8 mouse cellular contexts compared by ENCODE assay signal in genomic region chr2:30472731-30473351, GRCm38 (mm10). TPM values are rescaled to one million over a fixed set of nuclear protein-coding genes. Genes with fewer than 3 reads are reported as not detected.
DNase-seq lines count a peak whose midpoint lies in the region; ATAC-seq and TF ChIP-seq lines count a peak whose summit lies in the region.

No protein-coding gene starts in this region.

- TF ChIP-seq POLR2A in liver, adult 2 months (IDR thresholded peaks at IDR 0.05; ENCODE audit: extremely low read depth, insufficient read depth, low read length): no peak

- DNase-seq in liver, adult 2 months (ENCODE audit: extremely low read depth, low read depth, low spot score): no peak
- DNase-seq in liver: no peak
- DNase-seq in adrenal gland, postnatal 14 days: peak; percentile 68
- peak; percentile 47 for DNase-seq in gastrocnemius, adult 18-20 months (ENCODE audit: low spot score)
- no peak for DNase-seq in liver, embryonic 13.5 days
- DNase-seq in T-cell, adult 2 months (ENCODE audit: low spot score): no peak

- peak overlapping the region; percentile 89 for H3K9ac ChIP-seq in liver, adult 2 months (ENCODE audit: low read depth, low read length)
- peak overlapping the region; percentile 95 for H3K9ac ChIP-seq in hindbrain, embryonic 15.5 days
- H3K9ac ChIP-seq in liver, embryonic 13.5 days: peak overlapping the region; percentile 67
- H3K9ac ChIP-seq in neural tube, embryonic 15.5 days (replicated peaks): peak overlapping the region; percentile 91

- peak overlapping the region; percentile 98 for H3K4me2 ChIP-seq in hindbrain, embryonic 15.5 days
- peak overlapping the region; percentile 69 for H3K4me2 ChIP-seq in liver, embryonic 13.5 days
- H3K4me2 ChIP-seq in neural tube, embryonic 15.5 days: peak overlapping the region; percentile 97

- WGBS in liver, adult 2 months: 1% methylated on average over 60 of the region's 60 CpGs
- under 1% methylated on average over 57 of the region's 60 CpGs for WGBS in hindbrain, embryonic 15.5 days
- under 1% methylated on average over 60 of the region's 60 CpGs for WGBS in liver, embryonic 13.5 days (ENCODE audit: insufficient replicate concordance)
- under 1% methylated on average over 58 of the region's 60 CpGs for WGBS in neural tube, embryonic 15.5 days

- ATAC-seq in hindbrain, embryonic 15.5 days (ENCODE audit: low FRiP score, low read depth): no peak
- no peak for ATAC-seq in liver, embryonic 13.5 days (ENCODE audit: low read depth)
- ATAC-seq in neural tube, embryonic 15.5 days (ENCODE audit: low FRiP score): no peak

- H3K9me3 ChIP-seq in hindbrain, embryonic 15.5 days: no peaks in the 10 kb centered on the region
- H3K9me3 ChIP-seq in liver, embryonic 13.5 days (replicated peaks): no peaks in the 10 kb centered on the region
- H3K9me3 ChIP-seq in neural tube, embryonic 15.5 days (replicated peaks): no peaks in the 10 kb centered on the region

- peak overlapping the region; percentile 82 for H3K4me3 ChIP-seq in liver, adult 2 months (ENCODE audit: insufficient read depth, low read depth, low read length)
- peak overlapping the region; percentile 79 for H3K4me3 ChIP-seq in hindbrain, embryonic 15.5 days
- peak overlapping the region; percentile 59 for H3K4me3 ChIP-seq in liver, embryonic 13.5 days (replicated peaks)
- peak overlapping the region; percentile 79 for H3K4me3 ChIP-seq in neural tube, embryonic 15.5 days (replicated peaks)

- peak overlapping the region; percentile 79 for H3K27ac ChIP-seq in liver, adult 2 months (replicated peaks; ENCODE audit: insufficient read depth, low read depth, low read length)
- H3K27ac ChIP-seq in hindbrain, embryonic 15.5 days (replicated peaks): peak overlapping the region; percentile 91
- peak overlapping the region; percentile 23; the same call in 1 of the 2 replicates for H3K27ac ChIP-seq in liver, embryonic 13.5 days
- H3K27ac ChIP-seq in neural tube, embryonic 15.5 days (replicated peaks): peak overlapping the region; percentile 90

- H3K4me1 ChIP-seq in liver, adult 2 months (ENCODE audit: control insufficient read depth, insufficient read depth, low read length): 0 out of 2 replicates have a peak, but pooled peaks cover 3% of the 10 kb centered on the region
- peaks cover 43% of the 10 kb centered on the region for H3K4me1 ChIP-seq in hindbrain, embryonic 15.5 days (replicated peaks)
- H3K4me1 ChIP-seq in liver, embryonic 13.5 days (replicated peaks): peaks cover 30% of the 10 kb centered on the region
- H3K4me1 ChIP-seq in neural tube, embryonic 15.5 days: peaks cover 46% of the 10 kb centered on the region

- no peaks in the 10 kb centered on the region for H3K79me2 ChIP-seq in liver, adult 2 months (ENCODE audit: control insufficient read depth, insufficient read depth, low read length)

- H3K27me3 ChIP-seq in liver, adult 2 months (ENCODE audit: control insufficient read depth, insufficient read depth, low read length): peaks cover 14% of the 10 kb centered on the region
- no peaks in the 10 kb centered on the region for H3K27me3 ChIP-seq in hindbrain, embryonic 15.5 days
- peaks cover 89% of the 10 kb centered on the region for H3K27me3 ChIP-seq in liver, embryonic 13.5 days
- H3K27me3 ChIP-seq in neural tube, embryonic 15.5 days (replicated peaks): peaks cover 4% of the 10 kb centered on the region; the same call in 1 of the 2 replicates

- no peaks in the 10 kb centered on the region for H3K36me3 ChIP-seq in liver, adult 2 months (ENCODE audit: control insufficient read depth, insufficient read depth, low read length)
- H3K36me3 ChIP-seq in hindbrain, embryonic 15.5 days: no peaks in the 10 kb centered on the region
- H3K36me3 ChIP-seq in liver, embryonic 13.5 days: no peaks in the 10 kb centered on the region
- H3K36me3 ChIP-seq in neural tube, embryonic 15.5 days: no peaks in the 10 kb centered on the region

- no peak for TF ChIP-seq CTCF in liver, adult 2 months (IDR thresholded peaks at IDR 0.05; ENCODE audit: low read depth, low read length)

RNA-seq across cellular contexts. Expression of gene Ier5l, which starts 1.2 kb away (rescaled TPM):
- total RNA-seq in liver, adult 2 months (2014; rRNA removed): 0.54 and 0.55 TPM in 2 replicates
- 1.1 TPM in 2 replicates for polyA plus RNA-seq in liver, adult 2 months (2012; rRNA removed)
- 6.4 and 6.8 TPM in 2 replicates for total RNA-seq in adrenal gland, postnatal 14 days (2021)
- 1 to 10 TPM; 1.0 to 1.7 TPM for total RNA-seq in gastrocnemius, adult 18-20 months (2021)
- polyA plus RNA-seq in hindbrain, embryonic 15.5 days (2015; fragmentation: Nextera tagmentation; extraction: Ambion mirVana): 2.7 and 2.9 TPM in 2 replicates
- polyA plus RNA-seq in liver, embryonic 13.5 days (2015; fragmentation: Nextera tagmentation; extraction: Ambion mirVana): 0.12 and 0.13 TPM in 2 replicates
- 1.4 and 1.9 TPM in 2 replicates for polyA plus RNA-seq in neural tube, embryonic 15.5 days (2015; fragmentation: Nextera tagmentation; extraction: Ambion mirVana)

RNA-seq across cellular contexts. Expression of gene Ptpa, which starts 57.0 kb away (rescaled TPM):
- 18.3 and 25.1 TPM in 2 replicates for total RNA-seq in liver, adult 2 months (2014; rRNA removed)
- polyA plus RNA-seq in liver, adult 2 months (2012; rRNA removed): 48.9 and 54.3 TPM in 2 replicates
- 145 and 155 TPM in 2 replicates for total RNA-seq in adrenal gland, postnatal 14 days (2021)
- 10 to 100 TPM; 62.9 to 65.1 TPM for total RNA-seq in gastrocnemius, adult 18-20 months (2021)
- polyA plus RNA-seq in hindbrain, embryonic 15.5 days (2015; fragmentation: Nextera tagmentation; extraction: Ambion mirVana): 138 and 150 TPM in 2 replicates
- polyA plus RNA-seq in liver, embryonic 13.5 days (2015; fragmentation: Nextera tagmentation; extraction: Ambion mirVana): 142 and 147 TPM in 2 replicates
- 138 and 145 TPM in 2 replicates for polyA plus RNA-seq in neural tube, embryonic 15.5 days (2015; fragmentation: Nextera tagmentation; extraction: Ambion mirVana)

RNA-seq across cellular contexts. Expression of gene Crat, which starts 57.2 kb away (rescaled TPM):
- 9.2 and 24.3 TPM in 2 replicates for total RNA-seq in liver, adult 2 months (2014; rRNA removed)
- polyA plus RNA-seq in liver, adult 2 months (2012; rRNA removed): 65.2 and 92.6 TPM in 2 replicates
- total RNA-seq in adrenal gland, postnatal 14 days (2021): 291 and 301 TPM in 2 replicates
- total RNA-seq in gastrocnemius, adult 18-20 months (2021): 100 to 1,000 TPM; 378 to 382 TPM
- 25.7 and 29.5 TPM in 2 replicates for polyA plus RNA-seq in hindbrain, embryonic 15.5 days (2015; fragmentation: Nextera tagmentation; extraction: Ambion mirVana)
- polyA plus RNA-seq in liver, embryonic 13.5 days (2015; fragmentation: Nextera tagmentation; extraction: Ambion mirVana): 20.5 and 23.9 TPM in 2 replicates
- polyA plus RNA-seq in neural tube, embryonic 15.5 days (2015; fragmentation: Nextera tagmentation; extraction: Ambion mirVana): 21.3 and 26.8 TPM in 2 replicates

Comparison
In these comparisons a context has a peak if more than half of its experiments do, and no peak if none do; other contexts are left out.
1. DNase-seq: peak in adrenal gland, postnatal 14 days (single experiment) and gastrocnemius, adult 18-20 months (single experiment); none in liver, adult 2 months (single experiment), liver (single experiment), liver, embryonic 13.5 days (single experiment) and T-cell, adult 2 months (single experiment).
2. H3K27ac ChIP-seq: peak in every context shown above with its lines; median percentile 91 in hindbrain, embryonic 15.5 days; 90 in neural tube, embryonic 15.5 days; 79 in liver, adult 2 months; 23 in liver, embryonic 13.5 days.
3. Peak in every context shown above with its lines, with median percentiles within 50 percentile points of each other: H3K4me3 ChIP-seq, H3K9ac ChIP-seq and H3K4me2 ChIP-seq.